Mouse (Mus musculus): Measurements from ENCODE around the gene Hdac1.

GRCm38 (mm10) chr4:129556532-129557223 lies 14.2 kb upstream of the Hdac1 start:
- TF ChIP-seq CTCF (conservative IDR thresholded peaks at IDR 0.05; ENCODE audit: insufficient read depth, insufficient read length, low read depth, low read length) (no peak), POLR2A (IDR thresholded peaks at IDR 0.05; ENCODE audit: low read depth, low read length) (peak; percentile 68)
